Mouse (Mus musculus): ENCODE results near the gene Vps26a.

DNA sequence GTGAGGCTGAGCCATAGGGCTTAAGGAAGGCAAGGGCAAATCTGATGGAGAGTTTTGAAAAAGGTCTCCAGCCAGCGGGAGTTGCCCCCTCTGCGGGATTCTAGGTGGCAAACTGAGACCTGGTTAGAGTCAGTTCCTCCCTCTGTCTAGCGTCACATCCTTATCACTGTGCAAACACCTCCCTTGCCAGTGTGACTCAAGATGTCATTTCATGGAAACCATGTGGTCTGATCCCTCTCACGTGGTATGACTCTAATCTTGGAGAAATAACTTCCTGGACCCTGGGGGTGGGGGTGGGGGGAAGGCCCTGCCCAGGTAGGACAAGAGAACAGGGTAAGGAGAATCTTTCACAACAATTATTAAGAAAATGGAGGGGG is 73.0 kb downstream of the Vps26a start:
- TF ChIP-seq POLR2A (IDR thresholded peaks at IDR 0.05; ENCODE audit: extremely low read depth, insufficient read depth, low read length) = no peak
- TF ChIP-seq CTCF (IDR thresholded peaks at IDR 0.05; ENCODE audit: extremely low read depth, insufficient read depth, low read length) = no peak

Measured in cortical plate, adult 2 months (tissue).